Mouse (Mus musculus): ENCODE data around the gene Pdss2. TPM values are rescaled to one million over a fixed set of nuclear protein-coding genes. Genes with fewer than 3 reads are reported as not detected.

Gene Pdss2
- total RNA-seq, 2 experiments from 2014 or later, result 28.4 to 32.2 TPM

GRCm38 (mm10) chr10:43420660-43421413 is 199.6 kb downstream of the Pdss2 start:
- no peak for DNase-seq
- intact Hi-C loops (cut with DNase I), result no loop called here

GRCm38 (mm10) chr10:43422061-43422770 is 200.9 kb downstream of the Pdss2 start:
- no peak for DNase-seq
- intact Hi-C loops (cut with DNase I), result no loop called here

GRCm38 (mm10) chr10:43424545-43424944 is 203.3 kb downstream of the Pdss2 start:
- peak; percentile 16 to 23 for DNase-seq
- intact Hi-C loops (cut with DNase I), result no loop called here

GRCm38 (mm10) chr10:43430606-43431005 is 209.3 kb downstream of the Pdss2 start:
- intact Hi-C loops (cut with DNase I), result no loop called here
- DNase-seq, result no peak

- intact Hi-C loops (cut with DNase I), result no loop called here
- no peak for DNase-seq
These were observed 213.0 kb downstream of the Pdss2 start for GRCm38 (mm10) chr10:43434326-43434725.

GRCm38 (mm10) chr10:43435757-43436156 is 214.5 kb downstream of the Pdss2 start:
- no peak for DNase-seq
- intact Hi-C loops (cut with DNase I), result no loop called here

DNA sequence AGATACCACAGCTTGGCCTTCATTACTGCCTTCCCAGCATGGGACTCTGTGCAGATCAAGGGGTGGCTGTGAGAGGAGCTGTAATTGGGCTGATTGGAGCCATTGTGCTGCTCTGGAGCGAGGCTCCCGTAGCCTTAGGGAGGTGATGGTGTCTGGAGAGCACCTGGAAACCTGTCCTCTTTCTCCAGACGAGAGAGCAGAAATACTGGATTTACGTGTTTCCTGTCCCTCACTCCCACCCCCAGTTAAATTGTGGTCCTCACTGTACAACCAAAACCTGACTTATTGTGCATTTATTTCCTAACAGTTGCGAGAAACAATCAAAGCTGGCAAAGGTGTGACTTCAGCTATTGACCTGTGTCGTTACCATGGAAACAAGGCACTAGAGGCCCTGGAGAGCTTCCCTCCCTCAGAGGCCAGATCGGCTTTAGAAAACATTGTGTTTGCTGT is 218.2 kb downstream of the Pdss2 start:
- intact Hi-C loops (cut with DNase I), result no loop called here
- no peak for DNase-seq

DNA sequence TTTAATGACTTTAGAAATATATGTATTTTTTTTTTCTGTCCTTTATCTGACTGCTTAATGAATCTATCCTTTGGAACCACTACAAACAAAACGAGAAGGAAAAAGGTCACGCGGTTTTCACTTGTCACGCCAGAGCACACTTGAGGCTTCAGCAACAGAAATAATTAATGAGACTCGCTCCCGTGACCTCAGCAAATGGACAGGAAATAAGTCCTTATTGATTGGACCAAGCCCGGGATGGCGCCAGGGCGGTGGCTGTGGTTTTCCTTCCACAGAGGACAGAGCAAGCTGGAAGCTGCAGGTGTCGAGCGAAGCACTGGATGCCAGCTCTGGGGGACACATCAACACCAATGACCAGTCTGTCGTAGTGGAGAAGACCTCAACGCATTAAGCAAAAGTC is 218.8 kb downstream of the Pdss2 start:
- no peak for DNase-seq
- intact Hi-C loops (cut with DNase I), result no loop called here

DNA sequence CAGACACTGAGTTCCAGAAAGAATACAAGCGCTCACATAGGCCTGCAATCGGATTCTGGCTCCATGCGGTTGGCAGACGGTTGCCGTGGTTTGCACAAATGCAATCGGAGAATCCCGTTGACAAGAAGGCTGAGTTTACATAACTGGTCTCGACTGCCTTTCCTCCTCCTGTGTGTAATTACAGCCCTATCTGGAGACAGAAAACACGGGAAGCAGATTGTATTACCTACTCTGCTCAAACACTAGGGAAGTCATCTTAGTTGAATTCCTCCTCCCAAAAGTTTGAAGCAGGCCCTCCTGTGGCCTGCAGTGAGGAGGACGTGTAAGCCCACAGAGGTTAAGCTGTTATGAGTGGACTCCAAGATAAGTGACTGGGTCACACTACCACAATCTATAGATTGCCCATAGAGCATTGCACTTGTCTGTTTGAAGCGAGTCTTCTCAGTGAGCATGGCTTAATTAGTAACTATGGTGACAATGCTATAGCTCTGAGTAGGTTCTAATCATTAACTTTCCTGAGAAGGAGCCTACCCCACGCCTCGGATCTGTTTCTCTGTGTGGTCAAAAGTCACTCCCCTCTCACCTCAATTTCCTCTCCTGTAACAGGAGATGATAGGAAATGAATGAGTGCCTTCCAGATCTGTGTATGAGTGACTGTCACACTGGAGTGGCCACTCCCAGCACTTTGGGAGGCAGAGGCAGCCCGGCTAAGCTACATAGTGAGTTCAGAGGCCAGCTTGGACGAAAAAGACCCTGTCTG is 219.9 kb downstream of the Pdss2 start:
- no peak for DNase-seq
- intact Hi-C loops (cut with DNase I), result no loop called here

DNA sequence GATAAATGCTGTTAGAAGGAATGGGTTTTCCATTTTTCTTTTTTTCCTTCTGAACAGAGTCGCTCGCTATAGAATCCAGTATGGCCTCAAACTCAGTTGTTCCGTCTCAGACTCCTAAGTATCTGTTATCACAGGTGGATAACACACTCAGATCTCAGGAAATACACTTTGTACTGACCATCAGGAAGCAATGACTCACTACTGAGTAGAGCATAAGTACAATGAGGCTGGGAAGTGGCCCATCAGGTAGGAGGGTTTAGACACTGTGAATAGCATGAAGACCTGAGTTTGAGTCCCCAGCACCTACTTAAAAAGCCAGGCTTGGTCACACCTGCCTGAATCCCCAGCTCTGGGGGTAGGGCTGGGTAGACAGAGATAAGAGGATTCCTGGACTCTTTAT is 227.4 kb downstream of the Pdss2 start:
- intact Hi-C loops (cut with DNase I), result no loop called here
- DNase-seq, result no peak

- peak; percentile 69 for DNase-seq
- intact Hi-C loops (cut with DNase I), result loop anchor here (2.0 to 5.0 kb wide), 2 partner anchors 27 to 495 kb away; partner anchors contain the start of gene Bend3
These were observed 230.8 kb downstream of the Pdss2 start for GRCm38 (mm10) chr10:43451848-43452662.

- intact Hi-C loops (cut with DNase I), result loop anchor here (2.0 to 5.0 kb wide), 2 partner anchors 26 to 495 kb away; partner anchors contain the start of gene Bend3
- DNase-seq, result no peak
These were observed 231.3 kb downstream of the Pdss2 start for GRCm38 (mm10) chr10:43452663-43452996.

DNA sequence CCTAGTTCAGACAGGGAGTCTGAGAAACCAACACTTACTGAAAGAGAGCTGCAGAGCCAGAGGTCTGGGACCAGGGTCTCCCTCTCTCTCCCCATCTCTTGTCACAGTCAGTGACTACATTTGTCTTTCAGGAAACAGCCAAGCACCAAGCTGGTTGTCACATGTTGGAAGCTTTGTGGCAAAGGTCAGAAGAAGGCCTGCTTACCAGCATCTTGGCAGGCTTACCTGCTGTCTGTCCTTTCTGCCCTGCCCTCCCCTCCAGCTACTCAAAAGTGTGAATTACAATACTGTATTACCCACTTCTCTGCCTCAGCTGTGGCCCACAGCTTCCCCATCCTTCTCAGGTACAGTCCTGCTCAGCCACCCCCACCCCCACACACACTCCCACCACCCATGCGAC is 232.9 kb downstream of the Pdss2 start:
- intact Hi-C loops (cut with DNase I), result loop anchor here (5.0 kb wide), 1 partner anchor 497 kb away; no protein-coding TSS in a partner anchor

DNA sequence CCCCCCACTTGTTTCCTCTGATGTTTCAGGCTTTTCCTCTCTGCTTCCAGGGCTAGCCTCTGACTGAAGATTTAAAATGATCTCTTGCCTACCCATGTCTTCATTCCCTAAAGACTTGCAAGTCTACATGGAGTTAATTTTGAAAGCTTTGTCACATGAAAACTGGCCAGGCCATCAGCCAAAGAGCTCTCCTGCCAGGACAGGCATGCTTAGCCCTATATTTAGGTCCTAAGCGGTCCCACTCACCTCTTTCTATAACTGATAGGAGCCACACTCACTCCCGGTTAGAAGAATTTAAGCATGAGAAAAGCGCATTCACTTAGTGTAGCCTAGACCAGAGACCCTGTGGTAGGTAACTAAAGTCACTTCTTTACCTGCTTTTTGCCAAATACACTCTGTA is 233.4 kb downstream of the Pdss2 start:
- peak; percentile 28 to 42 for DNase-seq
- intact Hi-C loops (cut with DNase I), result loop anchor here (5.0 kb wide), 2 partner anchors 447 to 497 kb away; no protein-coding TSS in a partner anchor

More for the DNA sequence above, 232.9 kb downstream of the Pdss2 start:
- DNase-seq, result no peak

- DNase-seq, result no peak
- intact Hi-C loops (cut with DNase I), result no loop called here
These were observed 241.5 kb downstream of the Pdss2 start for GRCm38 (mm10) chr10:43462821-43463220.

DNA sequence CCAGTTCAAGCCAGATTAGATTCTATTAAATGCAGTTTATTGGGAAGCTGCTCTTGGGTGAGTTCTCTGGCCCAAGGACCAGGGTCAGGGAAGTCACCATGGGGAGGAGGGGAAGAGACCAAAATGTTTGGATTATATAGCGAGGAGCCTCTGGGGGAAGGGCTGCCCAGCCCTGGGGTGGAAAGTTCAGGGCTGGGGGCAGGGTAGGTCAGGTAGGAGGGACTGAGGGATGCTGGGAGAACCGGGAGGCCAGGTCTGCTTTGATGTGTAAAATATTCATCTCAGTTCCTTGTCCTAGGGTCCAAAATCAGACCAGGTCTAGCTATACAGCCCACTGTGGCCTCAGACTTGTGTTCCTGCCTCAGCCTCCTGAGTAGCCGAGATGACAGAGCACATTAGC is 241.9 kb downstream of the Pdss2 start:
- intact Hi-C loops (cut with DNase I), result no loop called here
- no peak for DNase-seq

DNA sequence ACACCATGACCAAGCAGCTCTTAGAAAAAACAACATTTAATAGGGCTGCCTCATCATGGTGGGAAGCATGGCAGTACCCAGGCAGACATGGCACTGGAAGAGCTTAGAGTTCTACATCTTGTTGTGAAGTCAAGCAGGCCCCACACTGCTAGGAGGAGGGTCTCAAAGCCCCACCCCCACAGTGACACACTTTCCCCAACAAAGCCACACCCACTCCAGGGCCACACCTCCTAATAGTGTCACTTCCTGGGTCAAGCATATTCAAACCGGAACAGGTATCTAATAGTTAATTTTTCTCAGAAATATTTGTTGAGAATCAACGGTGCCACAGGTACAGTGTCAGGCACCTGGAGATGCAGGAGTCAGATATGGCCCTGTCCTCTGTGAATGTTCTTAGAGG is 244.9 kb downstream of the Pdss2 start:
- DNase-seq, result no peak
- intact Hi-C loops (cut with DNase I), result no loop called here

- intact Hi-C loops (cut with DNase I), result no loop called here
- DNase-seq, result no peak
These were observed 246.4 kb downstream of the Pdss2 start for GRCm38 (mm10) chr10:43467659-43468058.

GRCm38 (mm10) chr10:43468293-43468692 is 247.0 kb downstream of the Pdss2 start:
- intact Hi-C loops (cut with DNase I), result no loop called here
- DNase-seq, result no peak

DNA sequence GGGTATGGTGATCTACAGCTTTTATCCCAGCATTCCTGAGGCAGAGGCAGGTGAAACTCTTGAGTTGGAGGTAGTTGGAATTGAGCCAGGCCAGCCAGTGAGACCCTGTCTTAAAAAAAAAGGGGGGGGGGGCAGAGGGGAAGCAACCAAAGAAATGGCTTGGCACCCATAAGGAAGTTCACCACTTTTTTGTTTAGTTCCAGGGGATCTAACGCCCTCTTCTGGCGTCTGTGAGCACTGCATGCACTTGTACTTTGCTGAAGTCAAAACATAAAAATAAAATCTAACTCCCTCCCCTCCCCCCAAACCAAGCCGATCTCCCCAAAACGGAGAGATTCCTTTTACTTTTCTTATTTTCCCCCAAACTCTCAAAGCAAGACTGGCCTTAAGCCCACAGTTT is 254.1 kb downstream of the Pdss2 start:
- DNase-seq, result no peak

More for the DNA sequence above, 254.1 kb downstream of the Pdss2 start:
- intact Hi-C loops (cut with DNase I), result loop anchor here (5.0 kb wide), 1 partner anchor 303 kb away; the partner anchor contains the start of genes 9030612E09Rik and Sobp
